Mouse (Mus musculus) brain, embryonic 18.5 days (tissue): ENCODE data around the gene Gm17581.
A peak's percentile ranks its signal among the peaks of the same experiment; 100 is the strongest.
"Not testable (repeated sequence)": the region's sequence is repeated elsewhere in the genome, so short reads cannot be mapped to it uniquely, and the experiment has no call there.

Experiments
- DNase-seq: peaks from one replicate; pipeline ENCODE4 v3.0.0-alpha.2; 2012; ENCODE audit warnings: low read depth, low spot score

Gene Gm17581

GRCm38 (mm10) chr2:155737803-155738202 lies 2.1 kb upstream of the Gm17581 start:
- no peak for DNase-seq

- DNase-seq = no peak
These were observed 1.3 kb upstream of the Gm17581 start for GRCm38 (mm10) chr2:155736936-155737335.

GRCm38 (mm10) chr2:155735080-155735479 lies 586 bp downstream of the Gm17581 start:
- DNase-seq = no peak

- peak; percentile 88 for DNase-seq
These were observed 6.5 kb downstream of the Gm17581 start, which contains the start of gene Edem2 for GRCm38 (mm10) chr2:155729158-155729645. Edem2 (minus strand) TSS chr2:155729475.

- DNase-seq = no peak
These were observed 6.9 kb downstream of the Gm17581 start for GRCm38 (mm10) chr2:155728742-155729141.

GRCm38 (mm10) chr2:155727764-155728395 lies 7.8 kb downstream of the Gm17581 start:
- no peak for DNase-seq

- DNase-seq = no peak
These were observed 9.4 kb downstream of the Gm17581 start for GRCm38 (mm10) chr2:155726302-155726701.

GRCm38 (mm10) chr2:155724526-155724925 lies 11.1 kb downstream of the Gm17581 start:
- no peak for DNase-seq

GRCm38 (mm10) chr2:155724036-155724435 lies 11.6 kb downstream of the Gm17581 start:
- DNase-seq = no peak

GRCm38 (mm10) chr2:155720585-155720984 lies 15.1 kb downstream of the Gm17581 start:
- DNase-seq = no peak

- DNase-seq = no peak
These were observed 18.3 kb downstream of the Gm17581 start for GRCm38 (mm10) chr2:155717082-155717990.

- no peak for DNase-seq
These were observed 25.1 kb downstream of the Gm17581 start for GRCm38 (mm10) chr2:155710557-155710956.

- no peak for DNase-seq
These were observed 28.4 kb downstream of the Gm17581 start for GRCm38 (mm10) chr2:155707251-155707650.

GRCm38 (mm10) chr2:155703630-155704029 lies 32.0 kb downstream of the Gm17581 start:
- DNase-seq = no peak

GRCm38 (mm10) chr2:155701399-155701919 lies 34.2 kb downstream of the Gm17581 start:
- DNase-seq = no peak

- not testable (repeated sequence) for DNase-seq
These were observed 37.2 kb downstream of the Gm17581 start for GRCm38 (mm10) chr2:155698443-155698842.

GRCm38 (mm10) chr2:155696851-155697250 lies 38.8 kb downstream of the Gm17581 start:
- DNase-seq = no peak

- no peak for DNase-seq
These were observed 39.5 kb downstream of the Gm17581 start for GRCm38 (mm10) chr2:155696091-155696558.

GRCm38 (mm10) chr2:155695316-155695715 lies 40.4 kb downstream of the Gm17581 start:
- no peak for DNase-seq

GRCm38 (mm10) chr2:155694564-155694963 lies 41.1 kb downstream of the Gm17581 start:
- no peak for DNase-seq

GRCm38 (mm10) chr2:155693136-155693535 lies 42.5 kb downstream of the Gm17581 start:
- no peak for DNase-seq
